Mouse (Mus musculus): ENCODE results near the gene Ift52. TPM values are rescaled to one million over a fixed set of nuclear protein-coding genes. Genes with fewer than 3 reads are reported as not detected.
"Not testable (repeated sequence)": the region's sequence is repeated elsewhere in the genome, so short reads cannot be mapped to it uniquely, and the experiment has no call there.

Gene Ift52
- polyA plus RNA-seq, 1 experiment: 34.3 TPM

DNA sequence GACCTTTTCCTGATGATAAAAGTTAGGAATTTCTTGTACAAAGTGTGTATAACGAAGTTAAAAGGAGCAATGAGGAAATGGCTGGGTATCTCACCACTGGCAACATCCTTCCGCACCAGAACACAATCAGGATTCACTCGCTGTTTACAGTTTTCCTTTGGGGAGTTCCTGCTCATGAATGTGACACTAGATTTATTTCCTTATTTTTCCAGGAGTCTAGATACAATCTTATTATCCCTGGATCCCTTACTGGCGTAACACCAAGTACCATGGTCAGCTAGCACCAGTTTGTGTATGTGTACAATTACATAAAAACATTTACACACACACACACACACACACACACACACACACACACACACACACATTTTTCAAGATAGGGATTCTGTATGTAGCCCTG, 9.9 kb upstream of the Ift52 start:
- DNase-seq (ENCODE audit: extremely low spot score in 1 of 2, low spot score in 1 of 2): no peak

DNA sequence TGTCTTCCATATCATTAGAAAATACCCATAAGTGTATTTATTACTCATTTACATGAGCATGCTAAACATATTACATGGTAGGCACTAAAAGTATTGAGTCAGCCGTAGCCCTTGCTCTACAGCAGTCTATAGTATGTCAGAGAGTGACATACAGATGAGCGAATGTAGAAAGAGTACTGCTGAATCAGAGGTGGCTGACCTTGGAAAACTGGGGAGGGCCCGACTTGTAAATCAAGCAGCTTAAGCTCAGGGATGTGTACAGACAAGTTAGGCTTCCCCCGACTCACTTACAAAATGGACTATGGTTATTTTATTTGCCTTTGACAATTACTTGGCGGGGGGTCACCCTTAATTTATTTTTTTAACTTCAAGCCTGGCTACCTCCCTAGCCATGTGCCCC, 14.1 kb downstream of the Ift52 start:
- no peak for DNase-seq (ENCODE audit: extremely low spot score in 1 of 2, low spot score in 1 of 2)

DNA sequence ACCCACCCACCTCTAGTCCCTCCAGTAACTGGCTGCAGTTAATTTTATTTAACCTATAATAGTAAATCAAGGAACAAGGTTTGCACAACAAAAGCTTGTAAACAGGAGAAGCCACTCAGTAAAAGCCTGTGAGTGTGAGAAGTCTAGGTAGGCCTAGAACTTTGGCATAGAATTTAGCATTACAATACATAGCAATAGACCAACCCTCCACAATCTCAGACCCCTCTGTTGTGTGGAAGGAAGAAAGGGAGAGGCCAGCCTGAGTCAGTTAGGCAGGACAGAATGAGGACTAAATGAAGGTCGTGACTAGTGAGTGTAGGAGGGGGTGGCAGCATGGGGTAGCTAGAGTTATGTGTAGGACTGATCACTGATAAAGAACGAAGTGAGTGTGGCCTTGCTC, 14.6 kb downstream of the Ift52 start:
- DNase-seq (ENCODE audit: extremely low spot score in 1 of 2, low spot score in 1 of 2): no peak

DNA sequence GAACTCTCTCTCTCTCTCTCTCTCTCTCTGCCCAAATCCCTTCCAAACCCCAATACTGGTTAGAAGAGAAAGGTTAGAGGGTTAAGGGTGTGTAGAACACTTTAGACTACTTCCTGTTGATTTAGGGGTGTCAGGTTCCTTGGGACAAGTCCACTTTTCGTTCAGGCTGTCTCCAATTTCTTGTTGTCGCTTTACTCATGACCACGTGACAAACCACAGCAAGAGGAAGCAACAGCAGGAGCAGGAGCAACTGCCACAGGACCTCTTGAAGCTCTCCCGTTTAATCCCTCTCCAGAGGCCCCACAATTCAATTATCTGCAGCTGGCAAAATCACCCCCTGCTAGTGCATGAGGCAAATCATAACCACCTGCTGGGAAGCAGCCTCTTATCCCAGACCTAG, 15.5 kb downstream of the Ift52 start:
- no peak for DNase-seq (ENCODE audit: extremely low spot score in 1 of 2, low spot score in 1 of 2)

DNA sequence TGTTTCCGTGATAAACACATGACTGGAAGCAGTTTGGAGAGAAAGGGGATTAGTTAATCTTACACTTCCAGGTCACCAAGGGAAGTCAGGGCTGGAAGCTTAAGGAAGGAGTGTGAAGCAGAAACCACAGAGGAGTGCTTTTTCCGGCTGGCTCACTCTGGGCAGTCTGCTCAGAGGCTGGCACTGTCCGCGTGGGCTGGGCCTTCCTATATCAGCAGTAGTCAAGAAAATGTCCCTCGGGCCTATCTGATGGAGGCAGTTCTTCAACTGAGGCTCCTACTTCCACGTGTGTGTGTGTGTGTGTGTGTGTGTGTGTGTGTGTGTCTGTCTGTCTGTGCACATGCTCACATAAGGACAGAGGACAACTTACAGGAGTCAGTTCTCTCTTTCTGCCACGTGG, 22.8 kb downstream of the Ift52 start:
- no peak for DNase-seq (ENCODE audit: extremely low spot score in 1 of 2, low spot score in 1 of 2)

DNA sequence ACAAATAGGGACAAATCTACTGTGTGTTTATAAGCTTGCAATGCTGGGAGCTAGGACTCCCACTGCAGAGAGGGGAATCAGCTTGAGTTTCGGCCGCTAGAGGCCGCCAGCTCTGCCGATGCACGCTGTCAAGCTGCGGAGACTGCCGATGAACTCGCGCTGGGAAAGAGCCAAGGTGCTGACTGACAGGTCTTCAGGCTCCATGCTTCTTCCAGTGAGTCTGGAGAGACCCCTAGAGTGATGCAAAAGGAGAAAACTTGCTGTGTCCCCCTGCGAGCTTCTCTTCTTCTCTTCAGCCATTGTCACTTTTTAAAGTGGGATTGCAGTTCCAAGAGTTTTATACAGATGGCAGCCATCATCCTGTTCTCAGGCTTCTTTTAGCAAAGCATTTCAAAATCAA, 31.0 kb downstream of the Ift52 start:
- peak; percentile 25 to 78 for DNase-seq (ENCODE audit: extremely low spot score in 1 of 2, low spot score in 1 of 2)

DNA sequence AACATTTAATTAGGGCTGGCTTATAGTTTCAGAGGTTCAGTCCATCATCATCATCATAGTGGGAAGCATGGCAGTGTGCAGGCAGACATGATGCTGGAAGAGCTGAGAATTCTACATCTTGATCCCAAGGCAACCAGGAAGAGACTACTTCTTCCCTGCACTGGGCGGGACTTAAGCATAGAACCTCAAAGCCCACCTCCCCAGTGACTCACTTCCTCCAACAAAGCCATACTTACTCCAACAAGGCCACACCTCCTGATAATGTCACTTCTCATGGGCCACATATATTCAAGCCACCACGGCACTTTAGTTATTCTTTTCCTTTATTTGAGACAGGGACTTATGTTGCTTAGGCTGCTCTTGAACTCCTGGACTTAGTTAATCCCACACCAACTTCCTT, 32.0 kb downstream of the Ift52 start:
- DNase-seq (ENCODE audit: extremely low spot score in 1 of 2, low spot score in 1 of 2): no peak

DNA sequence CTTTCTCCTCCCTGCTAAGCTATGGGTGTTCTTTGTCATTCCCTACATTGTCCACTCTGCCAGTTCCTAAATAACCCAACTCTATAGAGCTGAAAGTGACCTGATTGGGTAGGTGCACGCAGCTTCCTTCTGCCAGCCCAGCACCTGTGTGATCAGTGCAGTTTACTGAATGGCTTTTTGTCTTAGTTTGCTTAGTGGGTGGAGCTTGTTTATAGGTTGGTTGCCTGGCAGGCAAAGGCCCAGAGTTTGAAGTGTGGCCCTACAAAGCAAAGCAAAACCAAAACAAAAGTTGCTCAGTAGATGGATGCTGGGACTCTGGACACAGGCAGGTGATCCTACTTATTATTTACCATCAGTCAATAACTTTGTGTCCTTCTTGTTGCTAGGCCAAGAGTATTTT, 34.5 kb downstream of the Ift52 start:
- no peak for DNase-seq (ENCODE audit: extremely low spot score in 1 of 2, low spot score in 1 of 2)

DNA sequence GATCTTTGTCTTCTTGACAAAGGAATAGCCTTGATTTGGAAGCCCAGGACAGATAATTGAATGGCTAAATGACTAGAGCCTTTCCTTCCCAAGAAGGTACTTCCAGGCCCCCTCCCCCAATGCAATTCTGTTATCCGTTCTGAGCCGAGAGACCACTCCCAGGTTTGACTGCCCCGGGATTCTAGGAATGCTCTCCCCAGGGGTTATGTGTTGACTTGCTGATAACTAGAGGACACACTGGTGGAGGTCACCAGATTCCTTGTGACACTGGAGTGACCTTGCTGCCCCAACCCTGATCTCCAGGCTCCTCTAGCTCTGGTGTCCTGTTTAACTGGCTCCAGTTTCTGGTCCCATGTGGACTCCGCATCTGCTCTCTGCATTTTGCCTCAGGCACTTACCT, 34.9 kb downstream of the Ift52 start:
- no peak for DNase-seq (ENCODE audit: extremely low spot score in 1 of 2, low spot score in 1 of 2)

DNA sequence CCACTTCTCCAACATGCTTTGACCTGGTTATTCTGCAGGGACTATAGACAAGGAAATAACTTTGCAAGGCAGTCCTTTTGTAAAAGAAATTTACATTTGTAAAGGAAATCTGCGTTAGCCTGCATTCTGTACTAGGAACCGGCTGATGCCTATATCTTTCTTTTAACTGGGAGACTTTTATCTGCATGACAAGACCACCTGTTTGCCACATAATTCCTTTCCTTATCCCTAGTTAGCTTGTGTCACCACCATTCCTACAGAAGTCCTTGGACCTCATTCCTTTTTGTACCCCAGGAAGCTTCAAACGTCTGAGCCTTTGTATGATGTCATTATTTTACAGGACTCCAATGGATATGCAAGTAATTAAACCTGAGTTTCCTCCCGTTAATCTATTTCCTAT, 35.7 kb downstream of the Ift52 start:
- DNase-seq (ENCODE audit: extremely low spot score in 1 of 2, low spot score in 1 of 2): no peak

DNA sequence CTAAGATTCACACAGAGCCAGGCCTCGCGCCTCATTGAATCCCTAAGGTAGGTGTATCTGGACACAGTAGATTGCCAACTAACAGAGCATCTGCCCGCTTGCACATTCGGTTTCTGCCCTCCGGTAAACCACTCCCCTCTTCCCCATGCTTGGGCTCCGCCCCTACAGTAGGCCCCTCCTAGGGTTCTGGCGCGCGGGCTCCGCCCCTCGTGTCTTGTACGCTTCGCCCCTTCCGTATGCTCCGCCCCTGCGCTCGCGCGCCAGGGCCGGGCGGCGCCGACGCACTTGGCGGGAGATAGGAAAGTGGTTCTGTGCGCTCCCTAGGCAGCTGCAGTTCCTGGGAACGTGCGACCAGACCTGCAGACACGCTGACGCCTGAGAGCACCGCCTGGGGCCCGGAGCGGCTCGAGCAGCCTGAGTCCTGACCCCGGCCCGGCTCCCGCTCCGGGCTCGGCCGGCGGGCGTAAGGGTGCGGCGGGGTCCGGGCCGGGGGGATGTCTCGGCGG, 37.2 kb downstream of the Ift52 start, which contains the start of gene Mybl2:
TSS of gene Mybl2 (plus strand) at position 353 of the 506 bp plus-strand sequence.
- peak; percentile 39 to 86 for DNase-seq (ENCODE audit: extremely low spot score in 1 of 2, low spot score in 1 of 2)

DNA sequence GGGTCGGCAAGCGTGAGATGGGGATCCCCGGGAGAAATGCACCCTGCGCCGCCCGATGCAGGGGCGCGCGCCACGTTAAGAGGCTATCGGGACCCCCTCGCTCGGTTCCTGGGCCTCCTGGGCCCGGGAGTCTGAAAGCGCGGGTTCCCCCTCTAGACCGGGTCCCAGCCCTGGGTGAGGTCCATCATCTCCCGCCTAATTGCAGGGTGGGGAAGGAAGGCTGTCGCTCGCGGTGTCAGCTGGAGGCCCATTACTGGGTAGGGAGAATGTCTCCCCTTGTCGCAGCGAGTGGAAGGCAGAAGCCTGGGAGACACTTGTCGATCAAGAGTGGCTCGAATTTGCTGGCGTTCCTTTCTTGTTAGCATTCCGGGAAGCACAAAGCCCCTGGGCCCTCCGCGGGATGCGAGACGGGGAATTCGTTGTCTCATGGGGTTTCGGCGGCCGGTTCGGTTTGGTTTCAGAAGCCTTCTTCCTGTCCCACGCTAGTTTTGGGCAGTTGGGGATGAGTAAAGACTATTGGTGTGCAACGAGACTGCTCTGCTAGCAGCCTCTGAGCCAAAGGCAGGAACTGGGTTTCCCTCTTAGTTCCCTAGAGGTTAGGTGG, 37.8 kb downstream of the Ift52 start:
- DNase-seq (ENCODE audit: extremely low spot score in 1 of 2, low spot score in 1 of 2): no peak

DNA sequence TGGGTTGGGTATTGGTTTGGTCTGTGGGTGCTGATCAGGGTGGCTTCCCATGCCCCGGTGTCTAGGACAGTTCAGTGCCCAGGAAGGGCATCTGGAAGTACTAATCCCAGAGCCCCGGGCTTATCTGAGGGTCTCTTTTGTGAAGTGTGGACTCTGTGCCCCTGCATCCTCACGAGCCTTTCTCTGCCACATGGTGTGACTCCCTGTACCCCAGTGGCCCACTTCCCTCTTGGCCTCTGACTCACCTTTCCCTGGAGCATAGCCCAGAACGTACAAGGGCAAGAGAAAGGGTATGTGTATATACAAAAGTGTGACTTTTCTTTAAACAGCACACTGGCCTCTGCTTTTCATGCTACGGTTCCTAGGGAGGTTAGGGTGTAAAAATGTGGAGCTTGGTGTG, 38.6 kb downstream of the Ift52 start:
- DNase-seq (ENCODE audit: extremely low spot score in 1 of 2, low spot score in 1 of 2): no peak

DNA sequence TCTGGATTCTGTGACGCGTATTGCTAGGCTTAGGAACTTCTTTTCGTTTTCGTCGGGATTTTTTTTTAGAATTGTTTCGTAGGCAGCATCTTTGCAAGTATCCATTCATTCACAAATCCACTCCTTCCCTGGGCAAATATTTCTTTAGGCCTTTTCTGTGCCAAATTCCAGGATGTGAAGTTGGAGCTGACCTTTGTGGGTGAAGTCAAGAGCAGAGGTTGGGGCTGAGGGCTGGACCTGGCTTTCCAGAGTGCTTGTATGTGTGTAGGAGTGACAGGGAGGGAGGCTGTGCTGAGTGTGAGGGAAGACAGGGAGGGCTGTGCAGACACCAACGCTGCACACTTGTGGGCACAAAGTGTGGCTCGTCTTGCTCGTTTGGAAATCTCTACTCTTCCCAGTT, 39.4 kb downstream of the Ift52 start:
- no peak for DNase-seq (ENCODE audit: extremely low spot score in 1 of 2, low spot score in 1 of 2)

DNA sequence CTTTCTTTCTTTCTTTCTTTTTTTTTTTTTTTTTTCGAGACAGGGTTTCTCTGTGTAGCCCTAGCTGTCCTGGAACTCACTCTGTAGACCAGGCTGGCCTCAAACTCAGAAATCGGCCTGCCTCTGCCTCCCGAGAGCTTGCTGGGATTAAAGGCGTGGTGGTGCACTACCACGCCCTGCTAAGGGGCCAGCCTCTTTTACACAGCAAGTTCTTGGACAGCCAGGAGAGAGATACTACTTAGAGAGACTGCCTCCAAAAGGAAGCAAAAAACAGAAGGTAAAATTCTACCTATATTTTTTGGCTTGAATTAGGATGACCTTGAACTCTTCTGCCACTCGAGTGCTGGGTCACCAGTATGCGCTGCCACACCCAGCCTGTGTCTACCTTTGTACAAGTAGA, 41.8 kb downstream of the Ift52 start:
- DNase-seq (ENCODE audit: extremely low spot score in 1 of 2, low spot score in 1 of 2): not testable (repeated sequence)

DNA sequence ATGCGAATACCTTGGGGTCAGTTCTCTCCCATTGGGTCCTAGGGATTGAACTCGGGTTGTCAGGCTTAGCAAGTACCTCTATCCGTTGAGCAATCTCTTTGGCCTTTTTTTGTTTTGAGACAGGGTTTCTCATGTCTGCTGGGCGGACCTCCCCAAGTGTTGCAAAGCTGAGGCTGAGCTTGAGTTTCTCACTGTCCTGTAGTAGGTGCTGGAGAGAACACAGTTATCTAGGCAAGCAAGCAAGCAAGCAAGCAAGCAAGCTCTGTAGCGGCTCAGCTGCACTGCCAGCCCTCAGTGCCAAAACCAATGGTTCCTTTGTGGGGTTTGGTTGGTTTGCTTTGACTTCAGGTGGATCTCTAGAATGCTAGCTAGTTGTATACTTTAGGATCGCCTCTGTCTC, 43.5 kb downstream of the Ift52 start:
- no peak for DNase-seq (ENCODE audit: extremely low spot score in 1 of 2, low spot score in 1 of 2)

DNA sequence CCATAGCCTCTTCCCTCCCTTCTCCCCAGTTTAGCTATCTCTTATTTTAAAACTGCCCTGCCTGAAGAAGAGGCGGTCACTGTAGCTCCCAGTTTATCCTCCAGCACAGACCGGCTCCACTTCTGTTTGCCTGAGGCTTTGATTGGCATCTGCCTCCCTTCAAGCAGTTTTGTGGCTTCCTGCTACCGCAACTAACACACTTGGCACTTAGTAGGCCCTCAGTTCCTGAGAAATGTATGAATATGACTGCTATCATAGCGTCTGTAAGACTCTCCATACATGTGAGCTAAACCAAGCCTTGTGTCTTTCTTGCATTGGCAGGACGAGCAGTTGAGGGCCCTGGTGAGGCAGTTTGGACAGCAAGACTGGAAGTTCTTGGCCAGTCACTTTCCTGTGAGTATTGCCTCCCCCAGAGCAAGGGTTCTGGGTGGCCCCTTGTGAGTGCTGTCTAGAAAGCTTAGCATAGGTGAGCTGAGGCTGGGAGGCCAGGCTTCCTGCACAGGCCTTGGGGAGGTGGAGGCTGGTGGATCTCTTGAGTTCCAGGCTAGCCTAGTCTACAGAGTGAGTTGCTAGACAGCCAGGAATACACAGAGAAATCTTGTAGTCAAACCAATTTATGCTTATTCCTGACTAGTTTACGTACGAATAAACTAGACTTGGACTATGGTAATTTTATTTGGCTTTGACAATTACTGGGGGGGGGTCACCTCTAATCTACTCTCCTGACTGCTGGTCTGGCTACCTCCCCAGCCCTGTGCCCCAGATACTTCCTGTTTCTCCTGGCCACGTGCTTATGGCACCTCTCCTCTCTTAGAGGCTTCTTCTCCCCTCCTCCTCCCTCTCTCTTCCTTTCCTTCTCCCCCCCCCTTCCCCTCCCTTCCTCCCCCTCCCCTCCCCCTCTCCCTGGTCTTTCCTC, 44.3 kb downstream of the Ift52 start:
- no peak for DNase-seq (ENCODE audit: extremely low spot score in 1 of 2, low spot score in 1 of 2)

DNA sequence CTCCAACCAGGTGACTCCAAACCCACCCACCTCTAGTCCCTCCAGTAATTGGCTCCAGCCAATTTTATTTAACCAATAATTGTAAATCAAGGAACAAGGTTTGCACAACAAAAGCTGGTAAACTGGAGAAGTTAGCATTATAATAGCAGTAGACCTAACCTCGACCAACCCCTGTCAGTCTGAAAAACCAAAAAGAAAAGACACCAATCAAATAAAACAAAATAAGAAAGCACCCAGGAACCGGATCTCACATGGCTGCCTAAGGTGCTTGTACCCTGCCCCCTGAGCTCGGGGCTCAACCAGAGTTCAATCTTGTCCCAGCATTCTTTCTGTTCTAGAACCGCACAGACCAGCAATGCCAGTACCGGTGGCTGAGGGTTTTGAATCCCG, 45.0 kb downstream of the Ift52 start:
- no peak for DNase-seq (ENCODE audit: extremely low spot score in 1 of 2, low spot score in 1 of 2)

DNA sequence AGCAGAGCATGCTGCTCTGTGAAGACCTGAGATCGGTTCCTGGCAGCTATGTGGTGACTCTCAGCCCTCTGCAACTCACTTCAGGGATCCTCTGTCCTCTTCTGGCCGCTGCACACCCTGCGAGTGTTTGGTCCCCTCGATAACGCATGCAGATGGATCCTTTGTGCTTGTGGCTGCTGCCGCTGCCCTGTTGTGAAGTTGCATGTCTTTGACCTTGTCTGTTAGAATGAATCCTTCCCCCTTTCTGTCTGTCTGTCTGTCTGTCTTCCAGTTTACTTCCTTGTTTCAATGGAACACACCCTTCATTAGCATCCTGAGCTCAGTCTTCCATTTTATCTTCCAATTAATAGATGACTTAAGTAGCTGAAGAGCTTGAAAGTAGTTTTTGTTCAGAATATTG, 49.2 kb downstream of the Ift52 start:
- DNase-seq (ENCODE audit: extremely low spot score in 1 of 2, low spot score in 1 of 2): no peak

DNA sequence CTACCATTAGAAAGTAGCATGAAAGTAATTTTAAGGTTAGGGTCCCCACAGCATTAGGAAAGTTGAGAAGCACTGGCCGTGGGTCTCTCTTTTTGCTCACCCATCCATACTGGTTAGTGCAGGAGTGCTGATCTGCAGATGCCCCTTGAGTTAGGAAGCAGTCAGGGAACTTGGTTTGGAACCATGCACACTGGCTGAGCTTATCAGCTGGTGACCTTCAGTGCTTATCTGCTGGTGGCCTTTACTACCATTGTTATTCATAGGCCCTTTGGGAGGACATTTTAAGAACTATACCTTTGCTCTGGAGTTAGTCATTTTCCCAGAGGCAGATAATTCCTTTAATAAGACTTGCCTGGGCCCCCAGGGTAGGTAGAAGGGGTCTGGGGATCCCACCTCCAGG, 50.1 kb downstream of the Ift52 start:
- DNase-seq (ENCODE audit: extremely low spot score in 1 of 2, low spot score in 1 of 2): no peak

DNA sequence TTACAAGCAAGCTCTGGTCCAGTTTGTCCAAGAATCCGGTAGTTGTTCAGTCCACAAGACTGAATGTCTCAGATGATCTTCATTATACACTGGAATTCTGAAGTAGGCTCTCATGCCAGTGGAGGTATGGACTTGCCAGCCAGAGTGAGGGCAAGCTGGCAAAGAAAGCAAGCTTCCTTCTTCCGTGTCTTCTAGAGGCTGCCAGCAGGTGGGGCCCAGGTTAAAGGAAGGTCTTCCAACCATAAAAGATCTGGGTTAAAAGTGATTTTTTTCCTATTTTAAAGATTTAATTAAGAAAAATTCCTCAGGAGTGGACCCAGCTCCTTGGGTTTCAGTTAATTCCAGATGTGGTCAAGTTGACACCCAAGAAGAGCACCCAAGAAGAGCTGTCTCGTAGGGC, 53.1 kb downstream of the Ift52 start:
- DNase-seq (ENCODE audit: extremely low spot score in 1 of 2, low spot score in 1 of 2): no peak

DNA sequence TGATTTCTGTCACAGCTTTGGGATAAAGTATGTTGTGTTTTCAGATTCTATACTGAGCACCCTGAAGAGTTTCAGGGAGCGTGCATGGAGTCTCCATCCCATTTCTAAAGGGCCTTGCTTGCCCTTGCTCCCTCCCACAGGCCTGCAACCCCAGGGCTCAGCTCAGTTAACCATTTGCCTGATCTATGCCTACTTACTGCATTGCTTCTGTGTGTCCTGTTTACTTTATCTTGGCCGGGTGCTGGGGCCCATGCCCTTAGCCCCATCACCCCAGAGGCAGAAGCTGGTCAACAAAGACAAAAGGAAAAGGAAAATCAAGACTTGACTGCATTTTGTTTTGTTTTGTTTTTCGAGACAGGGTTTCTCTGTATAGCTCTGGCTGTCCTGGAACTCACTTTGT, 54.4 kb downstream of the Ift52 start:
- DNase-seq (ENCODE audit: extremely low spot score in 1 of 2, low spot score in 1 of 2): no peak

All from frontal cortex, adult 2 months (tissue).